Mouse (Mus musculus) heart, postnatal 0 days (tissue): ENCODE results near the gene Emilin2.

Experiments used
- CTCF ChIP-seq: IDR thresholded peaks from 2 replicates; pipeline ENCODE4 v1.5.1; 2016; ENCODE audit warnings: antibody characterized with exemption, control low read depth, low read depth
- EP300 ChIP-seq: IDR thresholded peaks from 2 replicates; pipeline ENCODE4 v1.6.1; 2016; ENCODE audit warnings: antibody characterized with exemption, low read depth

- TF ChIP-seq CTCF (no peak), EP300 (no peak)
Measured at GRCm38 (mm10) chr17:71310486-71311339, 1.1 kb downstream of the Emilin2 start.
